Mouse (Mus musculus) cerebellum, postnatal 36 days (tissue): ENCODE data around the gene Olfr789.

ENCODE experiments used
- DNase-seq, 2 experiments: peaks; one replicate each; pipeline ENCODE4 v3.0.0; 2021 to 2022; ENCODE audit warnings: mixed read lengths in 2 of 2

Olfr789 gene

GRCm38 (mm10) chr10:129484452-129484851, at the start of gene Olfr789:
Gene Olfr789 (plus strand): TSS chr10:129484752.
- DNase-seq = no peak

- DNase-seq = no peak
Measured at GRCm38 (mm10) chr10:129461562-129461961, 23.0 kb upstream of the Olfr789 start, which contains the start of gene Olfr787. Gene Olfr787 (plus strand): TSS chr10:129461862.

DNA sequence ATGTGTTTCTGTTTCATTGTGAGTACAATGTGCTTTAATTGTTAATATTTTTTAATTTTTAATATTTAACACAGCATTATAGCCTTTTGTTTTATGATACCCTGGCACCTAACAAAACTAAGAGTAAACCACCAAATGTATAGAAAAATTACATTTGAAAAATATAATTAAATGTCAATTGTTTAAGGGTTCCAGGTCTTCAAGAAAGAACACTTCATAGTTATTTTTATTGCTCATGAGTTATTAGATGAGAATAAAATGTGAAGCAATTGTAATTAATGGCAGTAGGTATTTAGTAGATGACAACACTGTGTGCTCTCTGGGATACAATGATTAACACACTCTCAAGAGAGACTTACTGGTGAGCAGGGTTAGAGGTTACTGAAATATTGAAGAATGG, 13.9 kb upstream of the Olfr789 start, which contains the start of gene Olfr788:
Gene Olfr788, plus strand, starts transcription at position 301 of the 400 bp plus-strand sequence.
- DNase-seq = no peak

GRCm38 (mm10) chr10:129473256-129473655, 11.3 kb upstream of the Olfr789 start:
- DNase-seq = no peak

DNA sequence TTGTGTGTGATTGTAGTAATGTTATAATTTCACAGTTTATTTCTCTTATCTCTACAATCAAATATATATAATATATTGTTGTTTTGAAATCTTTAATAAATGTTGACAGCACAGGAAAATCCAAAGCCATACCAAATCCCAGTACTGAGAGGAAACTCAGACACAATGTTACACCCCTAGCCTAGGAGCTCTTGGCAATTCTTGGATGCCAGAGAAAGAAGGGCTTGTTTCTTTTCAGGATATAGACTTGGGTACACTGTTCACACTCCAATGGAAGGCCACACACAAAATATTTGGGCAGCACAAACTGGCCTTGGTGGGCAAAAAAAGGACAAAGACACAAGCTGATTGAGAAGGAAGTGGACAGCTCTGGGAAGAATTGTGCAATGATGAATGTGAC, 10.8 kb upstream of the Olfr789 start:
- no peak for DNase-seq

GRCm38 (mm10) chr10:129490101-129490500, 5.5 kb downstream of the Olfr789 start:
- DNase-seq = no peak

- no peak for DNase-seq
Measured at GRCm38 (mm10) chr10:129498192-129498591, 13.6 kb downstream of the Olfr789 start, which contains the start of gene Olfr790. Gene Olfr790 (plus strand): TSS chr10:129498492.

- no peak for DNase-seq
Measured at GRCm38 (mm10) chr10:129521492-129521891, 36.9 kb downstream of the Olfr789 start, which contains the start of gene Olfr791. Gene Olfr791 (plus strand): TSS chr10:129521792.

DNA sequence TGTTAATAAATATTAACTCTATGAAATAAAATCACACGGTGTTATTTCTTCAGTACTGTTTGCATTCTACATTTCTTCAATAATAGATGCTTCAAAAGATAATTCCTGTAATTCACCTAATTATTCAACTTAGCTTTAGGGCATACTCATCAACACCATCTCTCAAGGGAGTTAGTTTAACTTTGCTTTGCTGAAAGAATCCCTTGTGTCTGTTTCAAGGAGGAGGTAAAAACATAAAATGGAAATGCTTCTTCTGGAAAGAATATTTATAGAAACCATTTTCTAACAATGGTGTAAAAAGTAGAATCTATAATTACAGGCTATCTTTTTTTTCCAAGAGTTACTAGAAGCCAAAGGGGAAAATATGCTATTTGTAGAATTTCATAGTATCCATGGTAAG, 54.3 kb downstream of the Olfr789 start, which contains the start of gene Olfr792:
Gene Olfr792, plus strand, starts transcription at position 301 of the 400 bp plus-strand sequence.
- no peak for DNase-seq
